Comparison of ENCODE assay signal across 17 mouse cellular contexts in the genomic region with DNA sequence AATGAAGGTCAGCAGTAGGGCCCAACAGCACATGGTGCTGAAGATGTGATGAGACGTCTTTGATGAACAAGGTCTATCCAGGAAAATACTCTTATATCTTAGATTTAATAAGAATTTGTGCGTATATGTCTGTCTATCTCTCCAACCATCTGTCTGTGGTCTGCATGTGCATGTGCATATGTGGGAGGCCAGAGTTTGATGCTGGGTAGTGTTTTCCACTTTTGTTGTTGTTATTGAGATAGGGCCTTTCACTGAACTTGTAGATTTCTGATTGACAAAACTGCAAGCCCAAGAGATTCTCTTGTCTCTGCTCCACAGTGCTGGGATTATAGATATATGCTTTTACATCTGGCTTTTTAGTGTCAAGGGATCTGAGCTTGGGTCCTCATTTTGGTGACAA.
"Had no signal": no experiment of that assay in that cellular context is flagged by ENCODE, and none has a peak within 500 bp of the region (broad histone marks: within the 10 kb centered on the region; RNA-seq: fewer than 3 reads in every experiment).

No protein-coding gene starts in this region.

- H3K4me2 ChIP-seq: kidney, embryonic 15.5 days; liver, embryonic 15.5 days; lung, embryonic 14.5 days; midbrain, embryonic 11.5 days; stomach, embryonic 15.5 days had no signal

- H3K27me3 ChIP-seq: kidney, embryonic 15.5 days; liver, embryonic 15.5 days; megakaryocyte, embryonic 14.5 days; stomach, embryonic 15.5 days had no signal

- H3K4me1 ChIP-seq: kidney, embryonic 15.5 days; stomach, embryonic 15.5 days had no signal

- H3K4me3 ChIP-seq: kidney, embryonic 15.5 days; liver, embryonic 15.5 days; megakaryocyte, embryonic 14.5 days; stomach, embryonic 15.5 days had no signal

- DNase-seq: kidney, adult 8-10 months; kidney, postnatal 10 days; kidney, postnatal 36 days; lung, embryonic 14.5 days; midbrain, embryonic 14.5 days; right cerebral cortex, adult 18-20 months; right cerebral cortex, postnatal 14 days; right cerebral cortex, postnatal 4 days; thymus, postnatal 25 days had no signal

- ATAC-seq: intestine, postnatal 0 days; lung, postnatal 0 days had no signal

- H3K27ac ChIP-seq: kidney, embryonic 15.5 days; liver, embryonic 15.5 days; macrophage; stomach, embryonic 15.5 days had no signal

- H3K9me3 ChIP-seq: kidney, embryonic 15.5 days; liver, embryonic 15.5 days; megakaryocyte, embryonic 14.5 days; stomach, embryonic 15.5 days had no signal

- H3K9ac ChIP-seq: kidney, embryonic 15.5 days; liver, embryonic 15.5 days; lung, embryonic 14.5 days; stomach, embryonic 15.5 days had no signal
